Mouse (Mus musculus): ENCODE results near the gene Myl6. TPM values are rescaled to one million over a fixed set of nuclear protein-coding genes. Genes with fewer than 3 reads are reported as not detected.
A peak's percentile ranks its signal among the peaks of the same experiment; 100 is the strongest.

Myl6 gene
- total RNA-seq (2021): 800 and 862 TPM in 2 replicates
- long read RNA-seq, experiment 1, transcript Myl6-212 (5 exons, 790 nt): minor isoform, 7 of 667 reads
- long read RNA-seq, experiment 1, transcript Myl6-209 (1 exons, 3,040 nt): minor isoform, 17 of 667 reads
- long read RNA-seq, experiment 1, transcript Myl6-206 (7 exons, 691 nt): minor isoform, 214 of 667 reads
- long read RNA-seq, experiment 1, transcript Myl6-201 (6 exons, 665 nt): major isoform, 324 of 667 reads
- long read RNA-seq, experiment 1, partial matches to known transcripts: 85 of 667 reads
- long read RNA-seq, experiment 1, other reads (novel, unspliced or antisense): 15 of 667 reads
- long read RNA-seq, experiment 2, transcript Myl6-201 (6 exons, 665 nt): major isoform, 300 of 728 reads
- long read RNA-seq, experiment 2, transcript Myl6-209 (1 exons, 3,040 nt): minor isoform, 32 of 728 reads
- long read RNA-seq, experiment 2, transcript Myl6-212 (5 exons, 790 nt): minor isoform, 10 of 728 reads
- long read RNA-seq, experiment 2, transcript Myl6-206 (7 exons, 691 nt): minor isoform, 244 of 728 reads
- long read RNA-seq, experiment 2, partial matches to known transcripts: 104 of 728 reads
- long read RNA-seq, experiment 2, other reads (novel, unspliced or antisense): 30 of 728 reads

DNA sequence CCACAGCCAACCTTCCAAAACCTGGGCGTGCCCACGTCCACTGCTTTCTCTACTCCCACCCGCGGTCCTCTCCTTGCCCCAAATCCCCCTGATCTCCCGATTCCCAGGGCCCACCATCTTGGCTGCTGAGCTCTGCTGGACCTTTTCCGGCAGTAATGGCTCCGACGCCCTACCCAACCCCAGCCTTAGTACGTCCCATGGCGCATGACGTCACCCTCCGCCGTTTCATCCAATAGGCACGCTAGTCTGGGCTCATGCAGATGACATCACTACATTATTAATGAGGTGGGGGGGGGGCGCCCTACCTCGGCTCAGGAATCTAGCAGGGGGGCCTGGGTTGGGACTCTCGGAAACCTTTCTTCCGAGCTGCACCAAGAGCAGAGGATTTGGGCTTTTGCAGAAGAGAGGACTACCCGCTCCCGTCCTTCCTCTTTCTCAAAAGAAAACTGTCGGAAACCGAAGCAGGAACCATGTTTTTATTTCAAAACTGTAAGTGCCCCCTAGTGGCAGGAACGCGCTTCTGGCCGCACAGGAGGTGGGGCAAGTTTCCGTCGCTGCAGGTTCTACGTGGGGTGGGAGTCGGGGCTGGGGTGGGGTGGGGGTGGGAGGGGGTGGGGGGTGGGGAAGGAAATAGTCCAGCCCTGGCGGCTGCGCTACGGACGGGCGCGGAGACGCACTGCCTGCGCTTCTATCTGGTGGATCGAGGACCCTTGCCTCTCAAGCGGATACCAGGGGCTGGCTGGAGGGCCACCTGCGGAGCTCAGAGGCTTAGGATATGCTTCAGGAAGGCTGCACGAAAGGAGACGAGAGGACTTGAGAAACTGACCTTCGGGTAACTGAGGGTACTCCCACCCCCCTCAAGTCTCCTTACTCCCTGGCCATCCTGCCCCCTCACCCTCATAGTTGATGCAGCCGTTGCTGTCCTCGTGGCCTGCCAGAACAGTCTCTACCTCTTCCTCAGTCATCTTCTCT is at the start of gene Myl6:
Gene Myl6, minus strand, starts transcription at position 451 of the 972 bp plus-strand sequence.
- DNase-seq: peak; percentile 98

- DNase-seq: no peak
Observed at GRCm38 (mm10) chr10:128543100-128543499, 49.2 kb upstream of the Myl6 start.

- no peak for DNase-seq
Observed at GRCm38 (mm10) chr10:128538340-128538870, 44.5 kb upstream of the Myl6 start.

GRCm38 (mm10) chr10:128536266-128536940 is 42.5 kb upstream of the Myl6 start:
- peak; percentile 91 for DNase-seq

DNA sequence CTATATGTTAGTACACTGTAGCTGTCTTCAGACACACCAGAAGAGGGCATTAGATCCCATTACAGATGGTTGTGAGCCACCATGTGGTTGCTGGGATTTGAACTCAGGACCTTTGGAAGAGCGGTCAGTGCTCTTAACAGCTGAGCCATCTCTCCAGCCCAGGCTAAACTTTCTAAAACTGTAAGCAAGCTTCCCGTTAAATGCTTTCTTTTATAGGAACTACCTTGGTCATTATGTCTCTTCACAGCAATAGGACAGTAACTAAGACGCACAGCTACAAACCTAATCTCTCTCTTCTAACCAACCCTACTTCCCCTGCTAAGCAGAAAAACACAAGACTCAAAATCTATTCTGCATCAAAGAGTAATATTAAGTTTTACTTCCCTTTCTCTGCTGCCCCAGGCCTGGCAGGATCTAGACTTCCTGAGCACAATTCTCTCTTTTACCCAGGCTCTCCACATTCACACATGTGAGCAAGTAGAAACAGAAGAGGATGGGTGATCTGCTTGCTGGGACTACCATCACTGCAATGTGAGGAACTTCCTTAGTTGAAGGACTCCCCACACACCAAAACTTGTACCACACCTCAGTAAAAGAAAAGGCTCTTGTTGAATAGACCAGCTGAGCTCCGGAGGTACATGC is 41.8 kb upstream of the Myl6 start:
- no peak for DNase-seq

GRCm38 (mm10) chr10:128535206-128535605 is 41.3 kb upstream of the Myl6 start:
- no peak for DNase-seq

DNA sequence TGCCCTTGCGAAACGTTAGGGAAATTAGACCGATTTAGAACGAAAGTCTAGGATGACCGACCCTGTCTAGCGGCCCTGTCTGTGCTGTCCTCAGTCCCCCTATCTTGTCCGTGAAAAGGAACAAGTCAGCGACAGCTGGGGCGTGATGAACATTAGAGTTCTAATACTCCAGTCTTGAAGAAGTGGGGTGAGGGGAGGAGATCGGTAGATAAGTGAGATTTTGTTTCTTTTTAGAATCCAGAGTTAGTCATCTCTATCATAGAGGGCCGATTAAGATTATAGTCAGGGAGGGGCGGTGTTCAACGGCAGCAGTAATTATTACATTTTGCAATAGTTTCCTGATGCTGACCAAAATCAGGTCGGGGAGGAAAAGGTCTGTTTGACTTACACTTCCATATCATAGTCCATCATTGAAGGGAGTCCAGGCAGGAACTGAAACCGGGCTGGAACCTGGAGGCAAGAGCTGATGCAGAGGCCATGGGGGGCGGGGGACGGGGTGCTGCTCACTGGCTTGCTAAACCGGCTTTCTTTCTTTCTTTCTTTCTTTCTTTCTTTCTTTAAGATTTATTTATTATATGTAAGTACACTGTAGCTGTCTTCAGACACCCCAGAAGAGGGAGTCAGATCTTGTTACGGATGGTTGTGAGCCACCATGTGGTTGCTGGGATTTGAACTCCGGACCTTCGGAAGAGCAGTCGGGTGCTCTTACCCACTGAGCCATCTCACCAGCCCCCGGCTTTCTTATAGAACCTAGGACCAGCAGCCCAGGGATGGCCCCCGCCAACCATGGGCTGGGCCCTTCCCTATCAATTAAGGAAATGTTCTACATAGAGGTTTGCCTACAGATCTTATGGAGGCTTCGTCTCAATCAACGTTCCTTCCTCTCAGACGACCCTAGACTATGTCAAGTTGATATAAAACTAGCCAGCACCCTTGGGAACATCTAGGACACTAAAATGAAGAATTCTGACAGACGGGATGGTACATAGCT is 32.7 kb upstream of the Myl6 start:
- no peak for DNase-seq

- DNase-seq: peak; percentile 96
Observed at GRCm38 (mm10) chr10:128525671-128526308, 31.8 kb upstream of the Myl6 start, which contains the start of gene Esyt1. Gene Esyt1, minus strand, starts transcription at chr10:128525871.

DNA sequence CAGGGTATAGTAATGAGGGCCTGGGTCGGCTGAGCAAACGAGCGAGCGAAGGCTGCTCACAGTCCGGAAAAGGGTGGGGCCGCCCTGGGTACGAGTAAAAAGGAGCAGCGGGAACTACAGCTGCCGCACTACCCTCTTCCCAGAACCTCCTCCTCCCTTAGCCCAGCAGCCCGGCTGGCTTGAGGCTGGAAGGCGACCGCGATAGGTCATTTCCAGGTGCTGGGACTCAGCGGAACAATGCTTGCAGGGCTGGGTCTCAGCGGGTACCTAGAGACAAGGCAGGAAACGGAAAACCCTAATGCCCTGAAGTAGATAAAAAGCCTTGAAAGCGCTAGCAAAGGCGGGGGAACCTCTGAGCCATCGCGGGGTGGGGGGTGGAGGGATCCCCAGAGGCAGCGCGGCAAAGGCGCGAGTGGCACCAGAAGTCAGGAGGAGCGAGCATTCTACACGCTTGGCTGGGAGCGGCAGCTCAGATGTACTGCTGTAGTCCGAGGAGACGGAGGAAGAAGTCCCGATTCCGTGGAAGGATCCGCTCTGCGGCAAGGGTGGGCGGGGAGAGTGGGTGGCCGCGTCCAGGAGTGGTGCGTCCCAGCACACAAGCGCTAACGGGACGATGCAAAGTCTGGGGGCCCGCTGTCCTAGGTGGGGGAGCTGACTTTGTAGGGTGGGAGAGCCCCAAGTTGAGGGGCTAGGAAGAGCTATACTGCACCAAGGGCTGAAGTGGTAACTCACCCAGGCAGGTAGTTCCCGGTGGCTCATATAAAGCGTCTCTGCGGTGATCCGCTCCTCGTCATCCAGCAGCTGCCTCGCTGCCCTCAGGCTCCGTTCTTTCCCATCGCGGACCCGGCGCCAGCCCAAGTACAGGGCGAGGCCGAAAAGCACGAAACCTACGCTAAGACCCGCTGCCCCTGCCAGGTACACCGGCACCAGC is 31.1 kb upstream of the Myl6 start:
- DNase-seq: peak; percentile 74

- DNase-seq: no peak
Observed at GRCm38 (mm10) chr10:128524111-128524731, 30.3 kb upstream of the Myl6 start.

DNA sequence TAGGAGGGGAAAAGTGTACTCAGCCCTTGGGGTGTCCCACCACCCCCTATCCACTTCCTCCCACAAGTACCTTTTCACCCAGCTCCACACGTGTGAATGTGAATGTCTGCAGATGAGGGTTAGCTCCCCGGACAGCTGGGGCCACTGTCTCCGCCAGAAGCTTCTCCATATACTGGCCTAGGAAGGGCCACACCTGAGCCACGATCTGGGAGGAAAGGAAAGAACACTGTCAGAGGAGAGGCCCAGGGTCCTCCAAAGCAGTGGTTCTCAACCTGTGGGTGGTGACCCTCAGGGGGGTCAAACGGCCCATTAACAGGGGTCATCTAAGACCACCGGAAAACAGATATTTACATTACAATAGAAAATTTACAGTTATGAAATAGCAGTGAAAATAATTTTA is 28.4 kb upstream of the Myl6 start:
- DNase-seq: no peak

- DNase-seq: no peak
Observed at GRCm38 (mm10) chr10:128520591-128520990, 26.6 kb upstream of the Myl6 start.

DNA sequence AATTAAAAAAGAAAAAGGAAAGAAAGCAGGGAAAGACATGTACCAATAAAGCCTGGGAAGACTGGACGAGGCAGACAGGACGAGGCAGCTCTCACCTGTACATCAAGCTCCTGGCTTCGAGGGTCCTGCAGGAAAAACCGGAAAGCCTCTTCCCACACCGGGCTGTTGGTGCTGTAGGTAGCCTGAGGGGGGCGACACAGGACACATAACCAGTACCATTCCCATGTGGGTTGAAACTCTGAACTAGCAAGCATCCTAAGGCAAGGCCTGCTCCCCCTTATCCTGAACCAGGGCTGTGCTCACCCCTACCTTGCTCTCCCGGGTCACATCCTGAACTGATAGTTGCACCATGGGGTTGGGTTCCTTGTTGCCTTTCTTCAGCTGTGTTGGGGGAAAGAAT is 24.9 kb upstream of the Myl6 start:
- peak; percentile 71 for DNase-seq

DNA sequence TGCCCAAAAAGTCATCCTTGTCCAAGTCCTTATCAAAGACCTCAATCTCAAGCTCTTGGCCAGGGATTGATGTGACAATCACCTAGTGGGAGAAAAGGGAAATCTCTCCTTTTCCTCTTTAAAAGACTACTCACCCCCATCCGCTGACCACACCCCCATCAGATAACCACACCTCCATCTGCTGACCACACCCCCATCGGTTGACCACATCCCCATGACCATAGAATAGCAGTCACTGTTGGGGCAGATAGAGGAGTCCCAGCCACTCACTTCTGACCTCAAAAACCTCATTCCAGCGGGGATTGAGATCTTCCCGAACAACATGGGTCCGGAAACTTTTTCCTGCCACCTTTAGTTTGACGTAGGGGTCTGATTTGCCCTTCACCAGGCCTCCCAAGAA is 22.7 kb upstream of the Myl6 start:
- no peak for DNase-seq

- no peak for DNase-seq
Observed at GRCm38 (mm10) chr10:128516029-128516428, 22.1 kb upstream of the Myl6 start.

- DNase-seq: no peak
Observed at GRCm38 (mm10) chr10:128515044-128515443, 21.1 kb upstream of the Myl6 start.

DNA sequence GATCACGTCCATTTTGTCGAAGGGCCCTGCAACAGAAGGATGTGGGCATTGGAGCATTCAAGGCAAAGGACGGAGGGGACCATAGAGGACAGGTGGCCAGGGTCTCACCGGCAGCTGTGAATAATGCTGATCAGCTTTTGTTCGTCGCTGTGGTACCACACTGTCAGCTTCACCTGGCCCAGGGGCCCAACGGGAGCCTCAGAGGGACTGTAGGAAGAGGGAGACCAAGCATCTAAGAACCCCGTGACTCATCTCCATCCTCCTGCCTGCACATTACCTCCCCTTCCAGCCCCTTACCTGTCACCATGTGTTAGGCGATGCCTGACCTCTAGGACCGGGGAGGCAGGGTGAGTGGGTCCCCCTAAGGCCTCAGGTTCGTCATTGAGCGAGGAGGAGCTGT is 17.8 kb upstream of the Myl6 start:
- DNase-seq: no peak

DNA sequence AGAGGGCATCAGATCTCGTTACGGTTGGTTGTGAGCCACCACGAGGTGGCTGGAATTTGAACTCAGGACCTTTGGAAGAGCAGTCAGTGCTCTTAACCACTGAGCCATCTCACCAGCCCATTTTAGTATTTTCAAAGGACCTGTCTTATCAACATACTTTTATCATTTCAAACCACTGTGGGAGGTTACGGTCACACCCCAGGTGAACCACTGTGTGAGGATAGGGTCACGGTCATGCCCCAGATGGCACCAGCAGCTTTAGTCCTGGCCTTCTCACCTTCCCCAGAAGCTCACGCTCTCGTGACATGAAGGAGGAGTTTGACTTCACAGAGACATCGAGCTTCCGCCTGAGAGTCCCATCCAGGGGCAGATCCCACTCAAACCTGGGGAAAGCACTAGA is 17.2 kb upstream of the Myl6 start:
- no peak for DNase-seq

Data from adrenal gland, postnatal 14 days (tissue).